Mouse (Mus musculus) liver, embryonic 16.5 days (tissue): Measurements from ENCODE around the gene S100a8. TPM values are rescaled to one million over a fixed set of nuclear protein-coding genes. Genes with fewer than 3 reads are reported as not detected.

Source experiments
- ATAC-seq: fragments of 200-750 bp; cut with Nextera tagmentation; 2 replicates; pipeline ENCODE4 v1.8.0; 2017; ENCODE audit warnings: low read depth, mild to moderate bottlenecking, moderate number of reproducible peaks, moderate library complexity
- H3K27ac ChIP-seq: fragments of 300-500 bp; sonication (generic); 2 replicates; pipeline ENCODE4 v1.5.1; 2014; ENCODE audit warnings: mild to moderate bottlenecking, low read length
- H3K27me3 ChIP-seq: fragments of 300-500 bp; sonication (generic); 2 replicates; pipeline ENCODE4 v1.6.1; 2014; ENCODE audit warnings: low read depth, low read length, mixed read lengths; ENCODE audit not compliant: control insufficient read depth, insufficient read depth
- H3K36me3 ChIP-seq: fragments of 300-500 bp; sonication (generic); 2 replicates; pipeline ENCODE4 v1.6.1; 2014; ENCODE audit warnings: mild to moderate bottlenecking; ENCODE audit not compliant: control insufficient read depth, insufficient read depth
- H3K4me1 ChIP-seq: fragments of 300-500 bp; sonication (generic); 2 replicates; pipeline ENCODE4 v1.6.1; 2014; ENCODE audit warnings: low read depth, low read length, mixed read lengths; ENCODE audit not compliant: control insufficient read depth
- H3K4me2 ChIP-seq: fragments of 300-500 bp; sonication (generic); 2 replicates; pipeline ENCODE4 v1.6.1; 2014; ENCODE audit warnings: low read depth, low read length, mixed read lengths
- H3K4me3 ChIP-seq: fragments of 300-500 bp; sonication (generic); 2 replicates; pipeline ENCODE4 v1.5.1; 2014; ENCODE audit warnings: low read depth, mild to moderate bottlenecking, low read length
- H3K9ac ChIP-seq: fragments of 300-500 bp; sonication (generic); 2 replicates; pipeline ENCODE4 v1.6.1; 2014; ENCODE audit warnings: low read depth, low read length
- H3K9me3 ChIP-seq: fragments of 300-500 bp; sonication (generic); replicated peaks from 2 replicates; pipeline ENCODE4 v1.6.1; 2016; ENCODE audit warnings: low read length; ENCODE audit not compliant: control insufficient read depth
- WGBS: fragments of 180-500 bp; shearing (Covaris S2); extraction: QIAGEN DNeasy Blood & Tissue Kit; methylation state at CpG from one replicate; pipeline ENCODE4 v1.1.7; 2014; ENCODE audit not compliant: insufficient replicate concordance; 5-methylcytosine and 5-hydroxymethylcytosine counted together
- polyA plus RNA-seq: library from polyadenylated mRNA; unstranded; fragments of >200 nt; fragmentation: Nextera tagmentation; extraction: Ambion mirVana; gene quantifications from 2 replicates; pipeline ENCODE4 v1.2.1, GENCODE M21; 2015

Gene S100a8
- polyA plus RNA-seq, 1 experiment from 2014 or later, result 2,791 TPM

DNA sequence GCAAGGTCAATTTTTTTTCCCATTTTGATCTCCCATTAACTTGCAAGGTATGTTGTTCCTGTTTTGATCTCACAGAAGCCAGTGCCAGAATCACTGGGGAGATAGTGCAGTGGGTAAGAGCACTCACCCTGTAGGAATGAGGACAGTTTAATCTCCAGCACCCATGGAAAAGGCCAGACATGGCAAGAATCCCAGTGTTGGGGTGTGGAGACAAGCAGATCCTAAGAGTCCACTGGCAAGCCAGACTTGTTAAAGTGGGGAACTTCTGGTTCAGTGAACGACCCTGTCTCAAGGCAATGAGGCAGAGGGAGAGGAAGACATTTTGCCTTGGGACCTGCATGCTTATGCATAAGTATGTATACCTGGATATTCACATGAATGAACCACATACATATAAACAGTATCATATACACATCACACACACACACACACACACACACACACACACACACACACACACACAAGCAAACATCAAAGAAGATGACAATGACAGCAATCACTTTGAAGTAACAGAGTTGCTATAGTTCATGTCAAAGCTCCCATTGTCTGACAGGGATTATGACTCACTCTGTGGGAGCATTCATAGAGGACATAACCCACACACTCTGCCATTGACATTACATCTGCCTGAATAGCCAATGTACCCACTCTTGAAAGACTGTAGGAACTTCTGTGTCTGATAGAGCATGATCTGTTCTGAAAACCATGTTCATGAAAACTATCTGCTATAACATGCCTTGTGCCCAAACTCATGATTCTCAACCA, 30.1 kb upstream of the S100a8 start:
- no peaks in the 10 kb centered on the region for H3K36me3 ChIP-seq
- H3K9ac ChIP-seq, result no peak overlapping the region
- ATAC-seq, result no peak
- no peaks in the 10 kb centered on the region for H3K4me1 ChIP-seq
- H3K9me3 ChIP-seq, result no peaks in the 10 kb centered on the region
- H3K4me3 ChIP-seq, result no peak overlapping the region
- no peak overlapping the region for H3K27ac ChIP-seq
- H3K27me3 ChIP-seq, result no peaks in the 10 kb centered on the region
- WGBS, result 39% methylated on average over 1 of the region's 1 CpGs
- H3K4me2 ChIP-seq, result no peak overlapping the region

DNA sequence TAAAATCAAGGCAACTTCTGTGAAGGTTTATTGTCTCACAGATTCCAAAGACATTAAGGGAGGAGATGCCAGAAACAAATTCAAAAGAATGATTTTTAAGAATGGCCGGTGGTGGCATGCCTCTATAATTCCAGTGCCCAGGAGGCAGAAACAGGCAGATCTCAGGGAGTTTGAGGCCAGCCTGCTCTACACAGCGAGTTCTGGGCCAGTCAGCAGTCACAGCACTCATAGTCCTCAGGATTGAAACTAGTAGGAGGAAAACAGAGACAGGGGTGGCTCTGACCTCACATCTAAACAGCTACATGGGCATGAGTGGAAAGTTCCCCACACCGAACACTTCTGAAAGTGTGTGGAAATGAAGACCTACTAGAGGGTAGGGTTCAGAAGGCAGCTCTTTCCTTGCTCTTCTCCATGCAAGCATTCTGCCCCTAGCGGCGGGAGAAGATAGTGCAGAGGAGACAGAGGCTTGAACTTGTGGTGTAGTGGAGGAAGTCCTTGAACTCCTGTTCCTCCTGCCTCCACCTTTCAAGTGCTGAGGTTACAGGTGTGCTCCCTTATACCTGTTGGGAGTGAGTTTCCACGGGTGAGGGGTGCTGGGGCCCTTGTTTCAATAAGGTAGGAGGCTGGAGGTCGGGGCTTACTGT, 29.1 kb upstream of the S100a8 start:
- Histone ChIP-seq H3K9me3 (no peaks in the 10 kb centered on the region), H3K9ac (no peak overlapping the region), H3K4me1 (no peaks in the 10 kb centered on the region), H3K4me3 (no peak overlapping the region), H3K27ac (no peak overlapping the region), H3K4me2 (no peak overlapping the region), H3K36me3 (no peaks in the 10 kb centered on the region), H3K27me3 (no peaks in the 10 kb centered on the region)
- no peak for ATAC-seq
- WGBS, result 37% methylated on average over 7 of the region's 7 CpGs

DNA sequence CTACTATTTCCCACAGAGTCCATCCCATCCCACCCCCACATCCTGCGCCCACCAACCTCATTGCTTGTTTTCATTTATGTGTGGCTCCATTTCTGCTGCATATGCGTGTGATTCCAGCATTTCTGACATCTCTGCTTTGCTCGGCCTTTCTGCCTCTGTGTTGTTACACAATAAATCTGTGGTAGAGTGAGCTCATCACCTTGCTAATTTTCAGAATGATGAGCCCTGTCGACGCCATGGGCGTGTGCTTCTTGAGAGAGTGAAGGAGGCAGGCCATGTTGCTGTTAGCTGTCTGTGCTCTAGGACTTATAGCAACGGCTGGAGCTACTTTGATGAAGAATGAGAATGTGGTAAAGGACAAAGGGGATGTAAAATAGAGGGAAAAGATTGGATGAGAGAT, 27.8 kb upstream of the S100a8 start:
- no peak overlapping the region for H3K9ac ChIP-seq
- ATAC-seq, result no peak
- H3K27ac ChIP-seq, result no peak overlapping the region
- no peaks in the 10 kb centered on the region for H3K4me1 ChIP-seq
- 63% methylated on average over 7 of the region's 7 CpGs for WGBS
- no peak overlapping the region for H3K4me3 ChIP-seq
- no peaks in the 10 kb centered on the region for H3K27me3 ChIP-seq
- H3K9me3 ChIP-seq, result no peaks in the 10 kb centered on the region
- no peaks in the 10 kb centered on the region for H3K36me3 ChIP-seq
- H3K4me2 ChIP-seq, result no peak overlapping the region

DNA sequence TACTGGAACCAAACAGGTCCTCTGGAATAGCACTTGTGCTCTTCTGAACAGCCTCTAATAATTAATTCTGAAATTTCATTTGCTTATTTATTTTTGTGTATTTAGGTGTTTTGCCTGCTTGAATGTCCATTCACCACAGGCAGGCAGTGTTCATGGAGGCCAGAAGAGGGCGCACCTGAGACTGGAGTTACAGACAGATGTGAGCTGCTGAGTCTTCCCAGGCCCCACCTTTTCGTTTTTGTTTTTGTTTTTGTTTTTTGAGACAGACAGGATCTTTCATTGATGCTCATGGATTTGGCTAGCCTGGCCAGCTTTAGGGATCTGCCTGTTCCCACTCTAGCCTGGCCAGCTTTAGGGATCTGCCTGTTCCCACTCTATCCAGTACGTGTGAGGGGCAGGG, 24.6 kb upstream of the S100a8 start:
- ATAC-seq, result no peak
- no peaks in the 10 kb centered on the region for H3K36me3 ChIP-seq
- H3K4me3 ChIP-seq, result no peak overlapping the region
- no peaks in the 10 kb centered on the region for H3K9me3 ChIP-seq
- H3K27me3 ChIP-seq, result no peaks in the 10 kb centered on the region
- no peak overlapping the region for H3K27ac ChIP-seq
- H3K4me1 ChIP-seq, result no peaks in the 10 kb centered on the region
- H3K4me2 ChIP-seq, result no peak overlapping the region
- 32% methylated on average over 3 of the region's 3 CpGs for WGBS
- no peak overlapping the region for H3K9ac ChIP-seq

DNA sequence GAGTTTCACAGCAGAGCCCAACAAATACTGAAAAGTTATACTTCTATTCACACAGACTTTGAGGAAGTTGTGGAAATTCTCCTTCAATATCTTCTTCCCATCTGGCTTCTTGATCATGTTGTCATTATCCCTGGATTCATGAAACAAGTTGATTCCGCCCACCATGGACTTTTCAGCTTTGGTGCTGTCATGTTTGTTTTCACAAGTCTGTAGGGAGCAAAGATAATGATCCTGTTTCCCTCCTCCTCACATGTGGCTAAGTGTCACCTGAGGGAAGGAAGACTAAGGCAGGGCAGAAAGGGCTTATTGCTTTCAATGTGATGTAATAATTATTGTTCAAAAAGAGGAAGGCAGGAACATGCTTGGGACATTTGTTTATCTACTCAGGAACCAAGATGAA, 21.5 kb upstream of the S100a8 start:
- Histone ChIP-seq H3K9me3 (no peaks in the 10 kb centered on the region), H3K27ac (no peak overlapping the region), H3K4me3 (no peak overlapping the region), H3K36me3 (no peaks in the 10 kb centered on the region), H3K4me1 (no peaks in the 10 kb centered on the region), H3K27me3 (no peaks in the 10 kb centered on the region), H3K4me2 (no peak overlapping the region), H3K9ac (no peak overlapping the region)
- WGBS, result 46% methylated on average over 1 of the region's 1 CpGs
- ATAC-seq, result no peak

DNA sequence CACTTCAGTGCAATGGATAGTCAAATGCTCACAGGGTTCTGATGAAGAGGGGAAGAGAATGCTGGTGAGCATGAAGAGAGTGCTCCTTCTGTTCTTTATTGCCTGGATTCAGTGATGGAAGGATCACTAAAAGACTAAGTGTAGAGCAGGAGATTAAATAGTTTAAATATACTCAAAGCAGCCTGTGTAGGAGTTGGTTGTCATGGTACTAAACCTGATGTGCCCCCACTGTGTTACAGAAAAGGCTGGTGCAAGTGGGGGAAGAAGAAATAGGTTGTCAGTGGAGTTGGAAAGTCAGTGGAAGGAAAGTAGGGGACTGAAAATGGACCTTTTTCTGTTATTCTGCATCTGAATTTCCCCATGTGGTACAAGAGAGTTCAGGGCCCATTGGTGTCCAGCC, 19.8 kb upstream of the S100a8 start:
- Histone ChIP-seq H3K4me1 (no peaks in the 10 kb centered on the region), H3K4me3 (no peak overlapping the region), H3K4me2 (no peak overlapping the region), H3K9ac (no peak overlapping the region), H3K36me3 (no peaks in the 10 kb centered on the region), H3K9me3 (no peaks in the 10 kb centered on the region), H3K27me3 (no peaks in the 10 kb centered on the region), H3K27ac (no peak overlapping the region)
- ATAC-seq, result no peak

DNA sequence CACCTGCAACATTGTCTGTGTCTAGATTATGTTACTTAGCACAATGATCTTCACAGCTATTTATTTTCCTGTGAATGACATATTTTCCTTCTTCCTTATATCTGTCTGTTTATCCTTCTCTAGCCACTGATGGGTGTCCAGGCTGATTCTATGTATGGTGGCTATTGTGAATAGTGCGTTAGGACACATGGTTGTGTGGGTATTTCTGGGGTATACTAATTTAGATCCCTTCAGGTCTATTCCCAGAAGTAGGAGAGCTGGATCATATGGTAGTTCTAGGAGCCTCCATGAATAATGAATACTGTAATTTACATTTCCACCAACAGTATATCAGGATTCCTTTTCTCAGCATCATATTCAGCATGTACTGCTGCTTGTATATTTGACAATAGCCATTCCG, 18.9 kb upstream of the S100a8 start:
- WGBS, result 69% methylated on average over 2 of the region's 2 CpGs
- no peak overlapping the region for H3K27ac ChIP-seq
- no peaks in the 10 kb centered on the region for H3K4me1 ChIP-seq
- H3K9ac ChIP-seq, result no peak overlapping the region
- no peak overlapping the region for H3K4me3 ChIP-seq
- no peaks in the 10 kb centered on the region for H3K9me3 ChIP-seq
- ATAC-seq, result no peak
- no peaks in the 10 kb centered on the region for H3K36me3 ChIP-seq
- no peaks in the 10 kb centered on the region for H3K27me3 ChIP-seq
- no peak overlapping the region for H3K4me2 ChIP-seq

DNA sequence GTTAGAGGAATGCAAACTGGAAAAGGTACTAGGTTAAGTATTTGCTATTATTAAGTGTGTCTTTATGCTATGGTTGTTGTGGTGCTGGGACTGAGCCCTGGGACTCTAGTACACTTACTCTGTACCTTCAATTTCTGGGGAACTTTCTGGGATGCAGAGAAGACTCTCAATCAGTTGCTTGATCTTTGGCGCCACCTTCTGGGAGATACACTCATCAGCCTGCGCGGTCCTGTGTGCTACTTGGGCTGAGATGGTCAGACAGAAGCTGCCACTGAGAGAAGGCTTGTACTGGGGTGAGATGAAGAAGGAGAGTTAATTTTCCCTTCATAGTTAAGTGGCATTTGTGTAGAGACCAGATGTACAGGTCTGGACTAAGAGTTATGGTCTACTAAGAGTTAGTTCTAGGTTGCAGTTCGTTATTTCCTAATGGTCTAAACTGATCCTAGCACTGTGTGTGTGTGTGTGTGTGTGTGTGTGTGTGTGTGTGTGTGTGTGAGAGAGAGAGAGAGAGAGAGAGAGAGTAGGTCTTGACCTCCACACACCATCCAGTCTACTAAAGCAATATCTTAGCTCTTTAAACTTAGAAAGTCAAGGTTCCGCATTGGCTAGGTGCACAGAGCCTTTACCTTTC, 15.8 kb upstream of the S100a8 start:
- Histone ChIP-seq H3K9ac (no peak overlapping the region), H3K27me3 (no peaks in the 10 kb centered on the region), H3K36me3 (no peaks in the 10 kb centered on the region), H3K4me2 (no peak overlapping the region), H3K9me3 (no peaks in the 10 kb centered on the region), H3K27ac (no peak overlapping the region), H3K4me3 (no peak overlapping the region), H3K4me1 (no peaks in the 10 kb centered on the region)
- no peak for ATAC-seq
- 27% methylated on average over 5 of the region's 5 CpGs for WGBS

DNA sequence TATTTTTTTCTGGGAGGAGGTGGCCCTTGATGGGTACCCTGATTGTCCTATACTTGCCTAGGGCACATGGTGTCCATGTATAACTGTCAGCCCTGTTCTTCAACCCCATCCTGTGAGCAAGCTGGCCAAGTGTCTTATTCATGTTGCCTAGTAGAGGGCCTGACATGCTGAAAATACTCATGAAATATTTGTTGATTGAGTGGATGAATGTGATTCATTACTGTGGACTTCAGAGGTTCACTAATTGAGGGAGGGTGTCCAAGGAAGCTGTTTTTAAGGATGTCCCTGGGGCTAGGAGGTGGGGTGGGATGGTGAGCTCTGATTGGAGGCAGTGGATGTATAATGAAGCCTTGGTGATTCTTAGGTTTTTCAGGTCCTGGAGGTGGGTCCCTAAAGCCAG, 15.1 kb upstream of the S100a8 start, which contains the start of gene S100a7a:
Gene S100a7a, plus strand, starts transcription at position 301 of the 400 bp plus-strand sequence.
- Histone ChIP-seq H3K4me2 (no peak within 1 kb of the TSS), H3K4me3 (no peak within 1 kb of the TSS), H3K9ac (no peak within 1 kb of the TSS), H3K27ac (no peak within 1 kb of the TSS), H3K36me3 (no peaks in the 10 kb centered on the region), H3K27me3 (no peaks in the 10 kb centered on the region), H3K9me3 (no peaks in the 10 kb centered on the region), H3K4me1 (no peaks in the 10 kb centered on the region)
- ATAC-seq, result no peak
